Mouse (Mus musculus) neural tube, embryonic 12.5 days (tissue): ENCODE data around the gene Arhgef19. TPM values are rescaled to one million over a fixed set of nuclear protein-coding genes. Genes with fewer than 3 reads are reported as not detected.

ENCODE experiments used
- ATAC-seq: fragments of 200-750 bp; cut with Nextera tagmentation; 2 replicates; pipeline ENCODE4 v1.8.0; 2017; ENCODE audit warnings: low read depth, mild to moderate bottlenecking, moderate TSS enrichment, moderate library complexity; ENCODE audit not compliant: low FRiP score
- H3K27ac ChIP-seq: fragments of 300-500 bp; sonication (generic); 2 replicates; pipeline ENCODE4 v1.5.1; 2016
- H3K27me3 ChIP-seq: fragments of 300-500 bp; sonication (generic); replicated peaks from 2 replicates; pipeline ENCODE4 v1.6.1; 2016; ENCODE audit warnings: mild to moderate bottlenecking
- H3K36me3 ChIP-seq: fragments of 300-500 bp; sonication (generic); 2 replicates; pipeline ENCODE4 v1.6.1; 2016; ENCODE audit warnings: mild to moderate bottlenecking
- H3K4me1 ChIP-seq: fragments of 300-500 bp; sonication (generic); 2 replicates; pipeline ENCODE4 v1.6.1; 2016
- H3K4me2 ChIP-seq: fragments of 300-500 bp; sonication (generic); replicated peaks from 2 replicates; pipeline ENCODE4 v1.6.1; 2016; ENCODE audit warnings: mild to moderate bottlenecking
- H3K4me3 ChIP-seq: fragments of 300-500 bp; sonication (generic); 2 replicates; pipeline ENCODE4 v1.5.1; 2016
- H3K9ac ChIP-seq: fragments of 300-500 bp; sonication (generic); 2 replicates; pipeline ENCODE4 v1.6.1; 2016; ENCODE audit warnings: mild to moderate bottlenecking
- H3K9me3 ChIP-seq: fragments of 300-500 bp; sonication (generic); 2 replicates; pipeline ENCODE4 v1.6.1; 2016; ENCODE audit warnings: mild to moderate bottlenecking
- WGBS: fragments of 180-500 bp; shearing (Covaris S2); methylation state at CpG from one replicate; pipeline ENCODE4 v1.1.7; 2016; 5-methylcytosine and 5-hydroxymethylcytosine counted together
- polyA plus RNA-seq: library from polyadenylated mRNA; unstranded; fragments of >200 nt; fragmentation: Nextera tagmentation; extraction: Ambion mirVana; gene quantifications from 2 replicates; pipeline ENCODE4 v1.2.1, GENCODE M21; 2016

The Arhgef19 gene
- polyA plus RNA-seq, 1 experiment from 2014 or later, result 3.1 TPM

DNA sequence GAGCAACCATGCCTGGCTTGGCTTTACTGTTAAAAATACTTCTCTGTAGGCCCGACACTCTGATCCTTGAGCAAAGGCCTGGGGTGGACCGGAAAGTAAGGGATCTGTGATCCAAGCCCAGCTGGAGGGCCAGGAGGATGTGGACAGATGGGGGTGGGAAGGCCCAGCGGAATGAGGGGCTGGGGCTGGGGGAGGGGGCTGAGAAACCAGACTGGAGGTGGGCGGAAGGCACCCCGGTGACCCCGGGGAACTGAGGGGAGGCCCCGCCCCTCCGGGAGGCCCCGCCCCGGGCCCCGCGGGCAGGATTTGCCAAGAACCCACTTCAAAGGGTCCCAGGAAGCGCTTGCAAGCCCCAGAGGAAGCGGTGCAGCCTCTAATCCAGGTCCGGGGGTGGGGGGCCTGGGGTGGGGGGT is 56.5 kb downstream of the Arhgef19 start:
- no peak overlapping the region for H3K27ac ChIP-seq
- H3K27me3 ChIP-seq, result peaks cover 74% of the 10 kb centered on the region
- H3K4me2 ChIP-seq, result peak overlapping the region; percentile 48

DNA sequence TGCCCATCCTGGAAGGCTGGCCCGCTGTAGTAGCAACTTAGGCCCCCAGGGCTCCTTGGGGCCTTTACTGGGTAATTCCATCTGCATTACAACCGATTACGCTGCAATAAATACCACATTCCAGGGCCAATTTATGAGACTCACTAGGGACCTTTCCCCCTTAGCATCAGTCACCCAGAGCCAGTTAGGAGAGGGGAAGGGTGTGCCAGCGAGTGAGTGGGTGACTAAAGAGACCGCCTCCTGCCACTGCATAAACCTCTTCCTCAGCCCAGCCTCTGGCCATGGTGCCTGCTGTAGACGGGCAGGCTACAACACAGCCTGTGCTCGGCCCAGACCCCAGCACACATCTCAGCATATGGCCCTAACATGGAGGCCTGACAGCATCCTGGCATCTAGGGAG is 58.6 kb downstream of the Arhgef19 start:
- no peak for ATAC-seq
- Histone ChIP-seq H3K27me3 (peaks cover 73% of the 10 kb centered on the region), H3K4me3 (no peak overlapping the region), H3K4me1 (peaks cover 24% of the 10 kb centered on the region), H3K27ac (no peak overlapping the region), H3K4me2 (no peak overlapping the region), H3K36me3 (no peaks in the 10 kb centered on the region), H3K9ac (no peak overlapping the region), H3K9me3 (no peaks in the 10 kb centered on the region)
- 30% methylated on average over 7 of the region's 7 CpGs for WGBS

More for the DNA sequence above, 56.5 kb downstream of the Arhgef19 start:
- 5% methylated on average over 15 of the region's 15 CpGs for WGBS
- no peak overlapping the region for H3K4me3 ChIP-seq
- H3K4me1 ChIP-seq, result peaks cover 20% of the 10 kb centered on the region
- no peak for ATAC-seq
- H3K9ac ChIP-seq, result 0 out of 2 replicates have a peak overlapping the region, but pooled peaks have one; percentile 17
- no peaks in the 10 kb centered on the region for H3K9me3 ChIP-seq
- no peaks in the 10 kb centered on the region for H3K36me3 ChIP-seq

DNA sequence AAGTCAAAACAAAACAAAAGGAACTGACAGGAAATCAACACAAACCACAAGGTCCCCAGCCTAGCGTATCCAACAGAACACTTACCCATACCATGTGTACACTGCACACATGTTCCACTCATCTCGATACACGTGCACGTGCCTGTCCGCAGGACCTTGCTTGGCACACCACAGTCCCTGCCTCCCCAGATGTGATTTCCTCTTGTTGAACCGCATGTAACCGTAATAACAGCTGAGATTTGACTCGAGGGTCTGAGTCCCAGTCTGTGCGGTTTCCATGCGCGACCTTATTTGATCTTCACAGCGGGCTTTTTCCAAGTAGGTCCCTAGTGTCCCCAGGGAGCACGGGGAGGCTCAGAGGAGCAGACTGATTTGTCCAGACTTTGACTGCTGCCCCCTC is 60.1 kb downstream of the Arhgef19 start:
- Histone ChIP-seq H3K4me3 (no peak overlapping the region), H3K27me3 (peaks cover 71% of the 10 kb centered on the region), H3K9ac (no peak overlapping the region), H3K4me2 (no peak overlapping the region), H3K36me3 (no peaks in the 10 kb centered on the region), H3K9me3 (no peaks in the 10 kb centered on the region), H3K4me1 (peaks cover 26% of the 10 kb centered on the region), H3K27ac (no peak overlapping the region)
- WGBS, result 74% methylated on average over 13 of the region's 13 CpGs
- no peak for ATAC-seq

DNA sequence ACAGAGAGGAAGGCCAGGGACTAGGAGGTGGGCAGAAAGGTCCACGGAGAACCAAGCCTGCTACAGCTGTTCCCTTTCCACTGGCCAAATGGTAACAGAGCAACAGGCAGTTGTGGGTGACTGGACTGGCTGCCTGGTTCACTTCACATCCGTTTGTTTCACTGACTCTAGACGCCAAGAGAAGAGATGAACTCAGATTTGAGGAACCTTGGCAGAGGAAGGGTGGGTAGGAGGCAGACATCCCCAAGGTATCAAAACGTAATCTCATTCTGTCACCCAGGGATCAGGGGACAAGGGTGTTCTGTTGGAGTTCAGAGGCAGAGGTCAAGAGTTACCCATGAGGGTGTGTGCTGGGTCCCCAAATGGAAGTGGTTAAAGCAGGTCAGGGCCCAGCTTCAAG is 60.9 kb downstream of the Arhgef19 start:
- Histone ChIP-seq H3K9ac (no peak overlapping the region), H3K4me3 (no peak overlapping the region), H3K9me3 (no peaks in the 10 kb centered on the region), H3K27ac (no peak overlapping the region), H3K4me1 (peaks cover 29% of the 10 kb centered on the region), H3K4me2 (no peak overlapping the region), H3K36me3 (no peaks in the 10 kb centered on the region), H3K27me3 (peaks cover 68% of the 10 kb centered on the region)
- 63% methylated on average over 4 of the region's 4 CpGs for WGBS
- no peak for ATAC-seq

DNA sequence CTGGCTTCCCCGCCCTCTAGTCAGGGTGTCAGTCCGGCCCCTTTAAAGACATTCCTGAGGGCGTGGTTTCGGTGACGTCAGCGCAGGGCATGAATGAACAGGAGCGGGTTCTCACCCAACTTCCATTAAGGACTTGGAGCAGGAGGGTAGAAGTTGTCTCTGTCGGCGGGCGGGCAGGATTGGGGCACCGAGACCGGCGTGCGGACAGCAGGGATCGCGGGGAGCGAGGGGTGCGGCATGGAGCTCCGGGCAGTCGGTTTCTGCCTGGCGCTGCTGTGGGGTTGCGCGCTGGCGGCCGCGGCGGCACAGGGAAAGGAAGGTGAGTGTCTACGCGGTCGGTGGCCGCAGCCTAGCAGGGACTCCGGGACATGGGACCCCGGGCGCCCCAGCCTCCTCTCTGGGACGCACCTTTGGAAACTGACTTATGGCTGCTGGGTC is 61.8 kb downstream of the Arhgef19 start, which contains the start of gene Epha2:
Gene Epha2, plus strand, starts transcription at position 125 of the 438 bp plus-strand sequence.
- no peaks in the 10 kb centered on the region for H3K9me3 ChIP-seq
- peak; percentile 54; the same call in 1 of the 2 replicates for ATAC-seq
- peak within 1 kb of the TSS; percentile 64 for H3K9ac ChIP-seq
- peaks cover 32% of the 10 kb centered on the region for H3K4me1 ChIP-seq
- no peak within 1 kb of the TSS for H3K27ac ChIP-seq
- peak within 1 kb of the TSS; percentile 97 for H3K4me2 ChIP-seq
- H3K36me3 ChIP-seq, result no peaks in the 10 kb centered on the region
- under 1% methylated on average over 35 of the region's 35 CpGs for WGBS
- peaks cover 59% of the 10 kb centered on the region for H3K27me3 ChIP-seq
- peak within 1 kb of the TSS; percentile 57 for H3K4me3 ChIP-seq

DNA sequence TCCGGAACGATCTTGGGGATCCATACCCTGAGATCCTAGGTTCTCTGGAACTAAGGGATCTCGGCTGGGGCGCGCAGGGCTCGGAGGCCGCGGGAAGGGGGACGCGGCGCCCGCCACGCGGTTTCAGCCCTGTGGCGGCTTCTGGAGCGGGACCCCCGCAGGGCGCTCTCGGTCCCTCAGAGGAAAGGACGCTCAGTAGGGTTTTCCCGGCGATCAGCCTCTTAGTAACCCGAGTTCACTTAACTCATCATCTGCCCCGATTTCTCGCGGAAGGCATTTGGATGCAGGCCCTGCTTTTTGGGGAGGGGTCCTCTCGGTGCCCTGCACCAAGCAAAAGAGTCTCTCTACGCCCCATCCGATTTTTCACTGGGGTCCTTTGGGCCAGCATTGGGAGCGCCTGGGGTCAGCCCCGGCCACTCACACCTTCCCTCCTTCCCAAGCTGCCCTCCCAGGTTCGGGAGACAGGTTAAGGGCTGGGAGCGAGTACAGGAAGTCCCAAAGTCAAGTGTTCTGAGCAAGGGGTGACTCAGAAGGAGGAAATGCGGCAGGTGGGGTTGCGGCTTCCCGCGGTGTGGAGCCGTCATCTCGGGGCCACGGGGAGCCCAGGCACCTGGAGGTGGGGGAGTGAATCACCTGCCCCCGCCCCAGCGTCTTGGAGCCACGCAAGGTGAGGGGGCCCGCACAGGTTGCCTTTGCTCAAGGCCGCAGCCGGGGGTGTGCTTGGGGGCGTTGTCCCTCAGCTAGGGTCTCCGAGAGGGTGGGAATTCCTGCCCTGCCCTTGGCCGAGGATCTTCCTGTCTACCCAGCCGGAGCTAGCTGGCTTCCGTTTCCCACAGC is 62.5 kb downstream of the Arhgef19 start:
- Histone ChIP-seq H3K4me3 (peak overlapping the region; percentile 57), H3K9ac (peak overlapping the region; percentile 64), H3K9me3 (no peaks in the 10 kb centered on the region), H3K27me3 (peaks cover 54% of the 10 kb centered on the region), H3K27ac (no peak overlapping the region), H3K4me2 (peak overlapping the region; percentile 97), H3K36me3 (no peaks in the 10 kb centered on the region), H3K4me1 (peaks cover 39% of the 10 kb centered on the region)
- 1% methylated on average over 51 of the region's 51 CpGs for WGBS
- ATAC-seq, result no peak

DNA sequence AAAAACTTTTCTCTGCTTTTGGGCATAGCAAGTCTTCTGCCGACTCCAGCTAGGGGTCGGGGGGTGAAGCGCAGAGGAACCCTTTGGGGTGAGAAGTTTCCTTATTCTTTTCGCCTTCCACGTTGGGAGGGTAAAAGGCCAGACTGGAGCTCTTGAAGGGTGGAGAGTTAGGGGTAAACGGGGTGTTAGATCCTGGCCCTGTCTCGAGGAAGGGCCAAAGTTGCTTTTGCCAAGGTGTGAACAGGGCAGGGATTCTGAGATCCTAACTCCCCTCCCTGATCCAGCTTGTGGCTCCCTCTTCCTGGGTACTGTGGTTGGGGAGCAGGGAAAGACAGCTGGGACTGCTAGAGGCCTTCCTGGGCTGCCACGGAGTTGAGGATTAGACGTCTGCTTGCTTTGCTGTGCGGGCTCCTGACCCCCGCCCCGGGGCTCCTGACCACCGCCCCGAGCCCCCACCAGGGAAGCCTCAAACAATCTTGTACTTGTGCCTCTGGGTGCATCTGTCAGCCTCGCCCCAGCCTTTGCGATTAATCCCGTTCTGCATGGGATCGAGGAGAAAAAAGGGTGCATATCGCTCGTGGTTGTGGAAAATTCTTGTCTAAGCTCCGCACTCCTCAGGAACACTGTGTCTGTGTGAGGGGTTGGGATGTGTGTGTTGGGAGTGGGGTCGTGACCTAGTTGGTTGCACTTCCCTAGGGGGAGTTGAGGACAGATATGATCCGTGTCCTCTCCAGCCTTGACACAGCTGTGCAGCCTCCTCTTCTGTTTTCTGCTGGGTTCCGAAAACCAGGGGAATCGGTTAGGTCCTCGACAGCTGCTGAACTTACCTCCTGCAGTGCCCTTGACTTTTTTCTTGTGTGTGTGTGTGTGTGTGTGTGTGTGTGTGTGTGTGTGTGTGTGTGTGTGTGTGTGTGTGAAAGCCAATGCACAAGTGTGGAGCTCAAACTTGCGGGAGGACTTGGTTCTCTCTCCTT is 63.4 kb downstream of the Arhgef19 start:
- H3K36me3 ChIP-seq, result no peaks in the 10 kb centered on the region
- peaks cover 48% of the 10 kb centered on the region for H3K27me3 ChIP-seq
- ATAC-seq, result no peak
- peak overlapping the region; percentile 57 for H3K4me3 ChIP-seq
- peak overlapping the region; percentile 97 for H3K4me2 ChIP-seq
- H3K9ac ChIP-seq, result peak overlapping the region; percentile 64
- no peak overlapping the region for H3K27ac ChIP-seq
- 9% methylated on average over 27 of the region's 27 CpGs for WGBS
- H3K9me3 ChIP-seq, result no peaks in the 10 kb centered on the region
- peaks cover 40% of the 10 kb centered on the region for H3K4me1 ChIP-seq

DNA sequence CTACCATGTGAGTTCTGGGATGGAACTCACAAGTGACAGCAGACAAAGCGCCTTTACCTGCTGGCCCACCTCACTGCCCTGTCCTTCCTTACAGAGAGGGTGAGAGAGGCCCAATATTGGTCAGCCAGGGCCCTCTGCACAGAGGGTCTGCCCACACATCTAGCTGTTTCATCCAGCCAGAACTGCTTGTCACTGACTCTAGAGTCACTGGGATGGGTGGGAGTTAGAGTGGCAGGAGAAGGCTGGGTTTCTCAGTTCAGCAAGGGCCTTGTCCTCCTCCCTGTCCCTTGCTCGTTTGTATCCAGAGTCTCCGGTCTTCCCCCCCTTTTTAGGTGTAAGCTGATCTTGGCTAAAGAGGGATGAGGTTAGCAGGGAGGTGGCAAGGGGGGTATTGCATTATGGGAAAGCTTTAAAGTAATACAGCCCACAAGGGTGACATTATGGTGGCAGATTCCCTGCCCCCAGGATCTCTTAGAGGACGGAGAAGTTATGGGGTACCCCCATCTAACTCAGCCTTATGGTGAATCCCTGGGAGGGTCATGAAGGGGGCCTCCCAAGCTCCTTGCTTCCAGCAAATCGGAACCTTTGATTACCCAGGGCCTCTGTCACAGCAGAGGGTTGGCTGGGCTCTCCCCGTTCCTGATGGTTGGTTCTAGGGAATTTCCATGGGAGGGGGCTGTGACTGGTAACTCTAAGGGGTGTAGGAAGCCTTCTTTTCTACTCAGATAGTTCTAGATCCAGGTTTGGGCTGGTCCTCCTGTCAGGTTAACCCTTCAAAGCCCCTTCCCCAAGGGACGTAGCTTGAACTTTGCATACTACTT is 64.3 kb downstream of the Arhgef19 start:
- H3K9ac ChIP-seq, result no peak overlapping the region
- no peak overlapping the region for H3K4me3 ChIP-seq
- H3K4me1 ChIP-seq, result peaks cover 40% of the 10 kb centered on the region
- peak overlapping the region; percentile 97 for H3K4me2 ChIP-seq
- no peaks in the 10 kb centered on the region for H3K36me3 ChIP-seq
- no peak overlapping the region for H3K27ac ChIP-seq
- 47% methylated on average over 7 of the region's 7 CpGs for WGBS
- ATAC-seq, result no peak
- peaks cover 44% of the 10 kb centered on the region for H3K27me3 ChIP-seq
- no peaks in the 10 kb centered on the region for H3K9me3 ChIP-seq

DNA sequence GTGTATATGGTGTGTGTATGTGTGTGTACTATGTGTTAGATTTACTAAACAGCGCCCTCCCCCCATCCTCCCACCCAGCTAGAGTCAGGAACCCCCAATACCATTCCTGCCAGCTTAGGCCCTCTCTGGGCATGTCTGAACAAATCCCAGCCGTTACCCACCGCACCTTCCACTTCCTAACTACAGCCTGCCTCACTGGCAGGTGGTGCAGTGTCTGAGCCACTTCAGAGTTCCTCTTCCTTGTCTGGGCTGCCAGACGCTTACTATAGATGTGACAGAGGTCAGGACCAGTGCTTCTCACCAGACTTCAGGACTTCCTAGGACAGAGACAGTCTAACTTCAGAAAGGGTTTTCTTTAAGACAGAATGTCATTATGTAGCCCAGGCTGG is 64.9 kb downstream of the Arhgef19 start:
- Histone ChIP-seq H3K4me1 (peaks cover 40% of the 10 kb centered on the region), H3K27me3 (peaks cover 44% of the 10 kb centered on the region), H3K27ac (no peak overlapping the region), H3K36me3 (no peaks in the 10 kb centered on the region), H3K9ac (no peak overlapping the region), H3K4me2 (no peak overlapping the region; the same call in 1 of the 2 replicates), H3K9me3 (no peaks in the 10 kb centered on the region), H3K4me3 (no peak overlapping the region)
- 78% methylated on average over 4 of the region's 4 CpGs for WGBS
- no peak for ATAC-seq

DNA sequence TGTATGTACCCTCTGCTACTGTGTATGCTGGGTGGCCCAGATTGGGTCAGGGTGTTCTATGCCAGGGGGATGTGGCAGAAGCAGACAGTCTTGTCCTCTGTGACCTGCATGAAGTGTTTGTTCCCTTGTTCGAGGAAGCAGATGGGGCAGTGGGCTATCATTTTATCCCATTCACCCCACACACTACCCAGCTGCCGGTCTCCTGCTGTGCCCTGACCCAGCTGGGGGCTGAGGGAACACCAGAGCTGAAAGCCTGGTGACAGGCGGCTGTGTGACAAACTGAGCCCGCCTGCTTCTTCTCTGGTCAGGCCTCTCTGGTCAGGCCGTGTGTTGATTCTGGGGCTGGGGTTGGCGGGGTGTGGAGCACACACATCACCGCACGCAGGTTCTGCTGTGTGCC is 66.8 kb downstream of the Arhgef19 start:
- 18% methylated on average over 8 of the region's 8 CpGs for WGBS
- peak overlapping the region; percentile 34 for H3K4me2 ChIP-seq
- peak; percentile 48; the same call in 1 of the 2 replicates for ATAC-seq
- H3K9me3 ChIP-seq, result no peaks in the 10 kb centered on the region
- 0 out of 2 replicates have a peak overlapping the region, but pooled peaks have one; percentile 21 for H3K9ac ChIP-seq
- H3K27me3 ChIP-seq, result peaks cover 29% of the 10 kb centered on the region
- H3K4me1 ChIP-seq, result peaks cover 56% of the 10 kb centered on the region
- no peak overlapping the region for H3K4me3 ChIP-seq
- H3K36me3 ChIP-seq, result no peaks in the 10 kb centered on the region
- peak overlapping the region; percentile 11; the same call in 1 of the 2 replicates for H3K27ac ChIP-seq
